Mouse (Mus musculus) neural tube, embryonic 14.5 days (tissue): ENCODE measurements around the gene Grid2ip. TPM values are rescaled to one million over a fixed set of nuclear protein-coding genes. Genes with fewer than 3 reads are reported as not detected.
"Not testable (repeated sequence)": the region's sequence is repeated elsewhere in the genome, so short reads cannot be mapped to it uniquely, and the experiment has no call there.

ENCODE experiments used
- ATAC-seq: fragments of 200-750 bp; cut with Nextera tagmentation; 2 replicates; pipeline ENCODE4 v1.8.0; 2017; ENCODE audit warnings: low read depth, mild to moderate bottlenecking, moderate TSS enrichment, moderate library complexity
- H3K27ac ChIP-seq: fragments of 300-500 bp; sonication (generic); 2 replicates; pipeline ENCODE4 v1.5.1; 2014; ENCODE audit warnings: low read depth, mild to moderate bottlenecking, control low read depth, low read length, moderate library complexity, mixed read lengths
- H3K27me3 ChIP-seq: fragments of 300-500 bp; sonication (generic); 2 replicates; pipeline ENCODE4 v1.6.1; 2014; ENCODE audit warnings: low read length; ENCODE audit not compliant: control insufficient read depth, insufficient read depth
- H3K36me3 ChIP-seq: fragments of 300-500 bp; sonication (generic); 2 replicates; pipeline ENCODE4 v1.6.1; 2014; ENCODE audit warnings: low read length, mixed read lengths; ENCODE audit not compliant: control insufficient read depth, insufficient read depth
- H3K4me1 ChIP-seq: fragments of 300-500 bp; sonication (generic); 2 replicates; pipeline ENCODE4 v1.6.1; 2014; ENCODE audit warnings: low read length; ENCODE audit not compliant: control insufficient read depth, insufficient read depth
- H3K4me2 ChIP-seq: fragments of 300-500 bp; sonication (generic); 2 replicates; pipeline ENCODE4 v1.6.1; 2014; ENCODE audit warnings: mild to moderate bottlenecking, low read depth, low read length, control low read depth
- H3K4me3 ChIP-seq: fragments of 300-500 bp; sonication (generic); 2 replicates; pipeline ENCODE4 v1.5.1; 2014; ENCODE audit warnings: low read depth, low read length, control low read depth, mixed read lengths
- H3K9ac ChIP-seq: fragments of 300-500 bp; sonication (generic); replicated peaks from 2 replicates; pipeline ENCODE4 v1.6.1; 2014; ENCODE audit warnings: low read depth, mild to moderate bottlenecking, control low read depth, low read length, mixed read lengths
- H3K9me3 ChIP-seq: fragments of 300-500 bp; sonication (generic); 2 replicates; pipeline ENCODE4 v1.6.1; 2016; ENCODE audit warnings: low read length; ENCODE audit not compliant: control insufficient read depth
- WGBS: fragments of 180-500 bp; shearing (Covaris S2); extraction: QIAGEN DNeasy Blood & Tissue Kit; methylation state at CpG from one replicate; pipeline ENCODE4 v1.1.7; 2014; 5-methylcytosine and 5-hydroxymethylcytosine counted together
- polyA plus RNA-seq: library from polyadenylated mRNA; unstranded; fragments of >200 nt; fragmentation: Nextera tagmentation; extraction: Ambion mirVana; gene quantifications from 2 replicates; pipeline ENCODE4 v1.2.1, GENCODE M21; 2014

Grid2ip gene
- polyA plus RNA-seq, 1 experiment from 2014 or later = 0.44 TPM

GRCm38 (mm10) chr5:143371146-143371510 lies 14.0 kb downstream of the Grid2ip start:
- Histone ChIP-seq H3K9me3 (no peaks in the 10 kb centered on the region), H3K4me3 (no peak overlapping the region), H3K27ac (no peak overlapping the region), H3K4me2 (no peak overlapping the region), H3K36me3 (no peaks in the 10 kb centered on the region), H3K27me3 (peaks cover 60% of the 10 kb centered on the region), H3K9ac (no peak overlapping the region), H3K4me1 (peaks cover 6% of the 10 kb centered on the region; the same call in 1 of the 2 replicates)
- 42% methylated on average over 4 of the region's 4 CpGs for WGBS
- no peak for ATAC-seq

- ATAC-seq = no peak
- WGBS = 1% methylated on average over 34 of the region's 35 CpGs
- Histone ChIP-seq H3K4me3 (peak overlapping the region; percentile 31; the same call in 1 of the 2 replicates), H3K36me3 (no peaks in the 10 kb centered on the region), H3K27me3 (peaks cover 60% of the 10 kb centered on the region), H3K9me3 (no peaks in the 10 kb centered on the region), H3K4me2 (peak overlapping the region; percentile 44), H3K9ac (peak overlapping the region; percentile 32; the same call in 1 of the 2 replicates), H3K4me1 (peaks cover 6% of the 10 kb centered on the region; the same call in 1 of the 2 replicates), H3K27ac (no peak overlapping the region)
These were observed 15.7 kb downstream of the Grid2ip start for GRCm38 (mm10) chr5:143372818-143373217.

GRCm38 (mm10) chr5:143375242-143375641 lies 18.1 kb downstream of the Grid2ip start:
- WGBS = 10% methylated on average over 21 of the region's 21 CpGs
- no peak overlapping the region for H3K27ac ChIP-seq
- H3K27me3 ChIP-seq = peaks cover 41% of the 10 kb centered on the region
- no peaks in the 10 kb centered on the region for H3K36me3 ChIP-seq
- no peak overlapping the region for H3K9ac ChIP-seq
- no peaks in the 10 kb centered on the region for H3K9me3 ChIP-seq
- H3K4me1 ChIP-seq = no peaks in the 10 kb centered on the region
- no peak overlapping the region; the same call in 1 of the 2 replicates for H3K4me2 ChIP-seq
- no peak; the same call in 1 of the 2 replicates for ATAC-seq
- peak overlapping the region; percentile 6; the same call in 1 of the 2 replicates for H3K4me3 ChIP-seq

GRCm38 (mm10) chr5:143376156-143376555 lies 19.0 kb downstream of the Grid2ip start:
- no peak overlapping the region for H3K27ac ChIP-seq
- H3K9ac ChIP-seq = no peak overlapping the region
- 84% methylated on average over 4 of the region's 4 CpGs for WGBS
- H3K27me3 ChIP-seq = peaks cover 33% of the 10 kb centered on the region
- H3K4me1 ChIP-seq = no peaks in the 10 kb centered on the region
- H3K4me3 ChIP-seq = no peak overlapping the region
- H3K9me3 ChIP-seq = no peaks in the 10 kb centered on the region
- H3K36me3 ChIP-seq = no peaks in the 10 kb centered on the region
- no peak overlapping the region for H3K4me2 ChIP-seq
- no peak for ATAC-seq

GRCm38 (mm10) chr5:143386797-143387621 lies 29.9 kb downstream of the Grid2ip start:
- Histone ChIP-seq H3K9ac (no peak overlapping the region), H3K27ac (no peak overlapping the region), H3K4me1 (no peaks in the 10 kb centered on the region), H3K27me3 (peaks cover 9% of the 10 kb centered on the region; the same call in 1 of the 2 replicates), H3K4me2 (peak overlapping the region; percentile 45), H3K4me3 (peak overlapping the region; percentile 24), H3K9me3 (no peaks in the 10 kb centered on the region), H3K36me3 (no peaks in the 10 kb centered on the region)
- no peak for ATAC-seq
- 8% methylated on average over 37 of the region's 39 CpGs for WGBS

- Histone ChIP-seq H3K4me1 (no peaks in the 10 kb centered on the region), H3K36me3 (no peaks in the 10 kb centered on the region), H3K9me3 (no peaks in the 10 kb centered on the region), H3K4me3 (no peak overlapping the region), H3K27ac (no peak overlapping the region), H3K9ac (no peak overlapping the region), H3K4me2 (no peak overlapping the region), H3K27me3 (no peaks in the 10 kb centered on the region)
- 81% methylated on average over 7 of the region's 7 CpGs for WGBS
- ATAC-seq = no peak
These were observed 37.0 kb downstream of the Grid2ip start for GRCm38 (mm10) chr5:143394184-143394583.

- not testable (repeated sequence) for H3K9ac ChIP-seq
These were observed 37.8 kb downstream of the Grid2ip start for GRCm38 (mm10) chr5:143394966-143395365.

GRCm38 (mm10) chr5:143395649-143396048 lies 38.5 kb downstream of the Grid2ip start:
- ATAC-seq = no peak
- Histone ChIP-seq H3K27me3 (no peaks in the 10 kb centered on the region), H3K4me3 (no peak overlapping the region), H3K9me3 (no peaks in the 10 kb centered on the region), H3K4me2 (no peak overlapping the region), H3K4me1 (no peaks in the 10 kb centered on the region), H3K27ac (no peak overlapping the region), H3K9ac (no peak overlapping the region), H3K36me3 (no peaks in the 10 kb centered on the region)
- 52% methylated on average over 2 of the region's 2 CpGs for WGBS

More at GRCm38 (mm10) chr5:143394966-143395365, 37.8 kb downstream of the Grid2ip start:
- 88% methylated on average over 2 of the region's 2 CpGs for WGBS
- not testable (repeated sequence) for ATAC-seq, H3K4me1 ChIP-seq, H3K36me3 ChIP-seq, H3K27ac ChIP-seq, H3K4me2 ChIP-seq, H3K9me3 ChIP-seq, H3K4me3 ChIP-seq, H3K27me3 ChIP-seq

GRCm38 (mm10) chr5:143400501-143400900 lies 43.4 kb downstream of the Grid2ip start:
- peaks cover 10% of the 10 kb centered on the region for H3K4me1 ChIP-seq
- no peak overlapping the region for H3K9ac ChIP-seq
- H3K9me3 ChIP-seq = no peaks in the 10 kb centered on the region
- no peak overlapping the region for H3K4me2 ChIP-seq
- H3K27me3 ChIP-seq = no peaks in the 10 kb centered on the region
- no peak for ATAC-seq
- WGBS = 90% methylated on average over 12 of the region's 12 CpGs
- H3K36me3 ChIP-seq = no peaks in the 10 kb centered on the region
- no peak overlapping the region for H3K27ac ChIP-seq
- no peak overlapping the region for H3K4me3 ChIP-seq
